Mouse (Mus musculus): ENCODE measurements around the gene Mpo.

The Mpo gene

GRCm38 (mm10) chr11:87758161-87758911 lies 35.0 kb upstream of the Mpo start:
- no peak for DNase-seq (ENCODE audit: low read depth, low spot score)

GRCm38 (mm10) chr11:87758957-87759608 lies 34.3 kb upstream of the Mpo start:
- no peak for DNase-seq (ENCODE audit: low read depth, low spot score)

GRCm38 (mm10) chr11:87759609-87760005 lies 33.8 kb upstream of the Mpo start:
- DNase-seq (ENCODE audit: low read depth, low spot score), result no peak

- DNase-seq (ENCODE audit: low read depth, low spot score), result peak; percentile 82
Observed at GRCm38 (mm10) chr11:87760301-87761081, 32.9 kb upstream of the Mpo start, which contains the start of gene Tspoap1. Gene Tspoap1, plus strand, starts transcription at chr11:87760541.

- DNase-seq (ENCODE audit: low read depth, low spot score), result no peak
Observed at GRCm38 (mm10) chr11:87761181-87761721, 32.1 kb upstream of the Mpo start.

GRCm38 (mm10) chr11:87761806-87762701 lies 31.3 kb upstream of the Mpo start:
- DNase-seq (ENCODE audit: low read depth, low spot score), result no peak

- DNase-seq (ENCODE audit: low read depth, low spot score), result no peak
Observed at GRCm38 (mm10) chr11:87762702-87763385, 30.5 kb upstream of the Mpo start.

GRCm38 (mm10) chr11:87763511-87763987 lies 29.8 kb upstream of the Mpo start:
- DNase-seq (ENCODE audit: low read depth, low spot score), result peak; percentile 51

GRCm38 (mm10) chr11:87763988-87764876 lies 29.1 kb upstream of the Mpo start:
- no peak for DNase-seq (ENCODE audit: low read depth, low spot score)

GRCm38 (mm10) chr11:87768745-87769144 lies 24.6 kb upstream of the Mpo start:
- no peak for DNase-seq (ENCODE audit: low read depth, low spot score)

GRCm38 (mm10) chr11:87770989-87771388 lies 22.4 kb upstream of the Mpo start:
- DNase-seq (ENCODE audit: low read depth, low spot score), result no peak

GRCm38 (mm10) chr11:87772354-87772753 lies 21.0 kb upstream of the Mpo start:
- no peak for DNase-seq (ENCODE audit: low read depth, low spot score)

- no peak for DNase-seq (ENCODE audit: low read depth, low spot score)
Observed at GRCm38 (mm10) chr11:87778100-87778765, 15.1 kb upstream of the Mpo start.

- DNase-seq (ENCODE audit: low read depth, low spot score), result no peak
Observed at GRCm38 (mm10) chr11:87778915-87779314, 14.5 kb upstream of the Mpo start.

GRCm38 (mm10) chr11:87779392-87779791 lies 14.0 kb upstream of the Mpo start:
- DNase-seq (ENCODE audit: low read depth, low spot score), result no peak

- DNase-seq (ENCODE audit: low read depth, low spot score), result no peak
Observed at GRCm38 (mm10) chr11:87780130-87780529, 13.3 kb upstream of the Mpo start.

GRCm38 (mm10) chr11:87790088-87790487 lies 3.3 kb upstream of the Mpo start:
- no peak for DNase-seq (ENCODE audit: low read depth, low spot score)

- DNase-seq (ENCODE audit: low read depth, low spot score), result no peak
Observed at GRCm38 (mm10) chr11:87801711-87802275, 8.4 kb downstream of the Mpo start.

All from brain, embryonic 18.5 days (tissue).